Mouse (Mus musculus) urinary bladder, postnatal 25 days (tissue): ENCODE data around the gene Begain.

Source experiments
- DNase-seq: peaks from one replicate; pipeline ENCODE4 v3.0.0; 2022; ENCODE audit warnings: low spot score

The Begain gene

DNA sequence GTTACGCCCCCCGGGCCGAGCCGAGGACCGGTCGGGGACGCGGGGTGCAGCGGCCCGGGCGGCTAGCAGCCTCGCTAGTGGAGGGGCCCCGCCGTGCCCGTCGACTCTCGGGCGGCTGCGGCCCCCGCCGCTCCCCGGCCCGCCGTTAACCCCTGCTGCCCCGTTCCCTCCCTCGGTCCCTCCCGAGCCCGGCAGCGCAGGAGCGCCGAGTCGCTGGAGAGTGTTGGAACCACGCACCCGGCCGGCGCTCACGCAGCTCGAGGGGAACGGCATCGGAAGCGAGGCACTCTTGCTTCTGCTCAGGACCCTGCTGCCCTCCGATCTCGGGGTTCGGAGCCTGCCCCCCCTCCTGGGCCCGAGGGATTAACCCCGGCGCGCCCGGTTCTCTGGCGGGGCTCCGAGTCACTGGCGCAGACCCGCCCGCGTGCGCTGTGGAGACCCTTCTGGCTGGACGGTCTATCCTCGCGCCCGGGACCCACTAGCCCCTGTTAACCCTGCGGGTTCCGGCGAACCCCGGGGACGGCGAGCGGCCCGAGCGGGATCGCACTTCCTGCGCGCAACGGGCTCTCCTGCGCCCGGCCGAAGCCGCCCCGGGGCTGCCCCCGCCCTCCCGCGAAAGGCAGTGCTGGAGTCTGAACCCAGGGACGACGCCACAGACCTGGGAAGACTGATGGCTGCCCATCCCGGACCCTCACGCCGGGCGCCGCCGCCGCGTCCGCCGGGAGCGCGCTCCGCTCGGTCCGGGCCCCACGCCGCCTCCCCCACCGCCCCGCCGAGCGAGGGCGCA lies 14.8 kb downstream of the Begain start:
- DNase-seq: no peak

DNA sequence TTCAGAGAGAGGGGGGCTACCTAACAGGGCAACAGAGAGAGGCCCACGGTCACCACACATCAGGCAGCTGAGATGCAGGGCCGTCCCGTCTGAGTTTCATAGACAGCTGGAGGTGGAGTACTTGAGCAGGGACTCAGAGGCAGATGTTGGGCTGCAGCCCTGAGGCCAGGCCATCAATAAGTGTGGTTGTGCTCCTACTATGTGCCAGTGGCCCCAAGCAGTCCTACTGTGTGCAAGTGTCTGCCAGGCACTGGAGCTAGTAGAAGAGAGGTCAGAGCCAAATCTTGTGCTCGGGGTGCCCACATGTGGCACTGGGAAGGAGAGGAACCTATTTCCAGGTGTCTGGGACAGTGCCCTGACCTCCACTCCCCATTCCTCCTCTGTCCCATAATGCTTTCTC lies 18.1 kb downstream of the Begain start:
- no peak for DNase-seq

DNA sequence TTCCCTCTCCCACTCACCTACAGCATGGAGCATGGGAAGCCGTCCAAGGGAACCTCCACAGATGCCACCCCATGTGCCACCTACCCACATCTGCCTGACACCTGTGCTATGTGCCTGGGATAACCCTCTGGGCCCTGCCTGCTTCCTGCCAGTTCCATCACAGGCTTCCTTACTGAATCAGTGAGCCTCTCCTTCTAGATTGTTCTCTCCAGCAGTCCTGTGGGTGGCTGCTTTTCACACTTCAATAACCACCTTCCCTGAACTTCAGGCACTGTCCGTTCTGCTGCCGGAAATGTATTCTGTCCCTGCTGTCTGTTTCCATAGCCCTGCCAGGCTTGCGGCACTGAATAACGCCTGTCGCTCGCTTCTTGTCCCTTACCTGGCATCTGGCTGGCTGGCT lies 22.4 kb downstream of the Begain start:
- no peak for DNase-seq

DNA sequence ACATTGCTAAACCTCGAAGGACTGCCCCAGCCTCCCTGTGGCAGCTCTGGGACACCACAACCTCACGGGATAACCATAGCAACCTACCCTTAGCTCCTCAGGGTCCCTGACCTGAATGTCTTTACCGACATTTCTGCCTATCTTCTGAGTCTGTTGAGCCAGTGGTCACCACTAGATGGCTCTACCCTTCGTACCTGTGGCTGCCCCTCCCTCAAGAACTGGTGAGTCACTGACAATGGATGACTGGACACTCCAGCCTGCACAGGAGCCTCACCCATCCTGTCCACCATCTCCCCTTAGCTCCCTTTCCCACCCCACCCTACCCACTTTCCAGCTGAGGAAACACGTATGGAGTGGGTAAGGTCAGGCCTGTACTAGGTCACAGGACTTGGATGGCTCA lies 23.5 kb downstream of the Begain start:
- DNase-seq: no peak

DNA sequence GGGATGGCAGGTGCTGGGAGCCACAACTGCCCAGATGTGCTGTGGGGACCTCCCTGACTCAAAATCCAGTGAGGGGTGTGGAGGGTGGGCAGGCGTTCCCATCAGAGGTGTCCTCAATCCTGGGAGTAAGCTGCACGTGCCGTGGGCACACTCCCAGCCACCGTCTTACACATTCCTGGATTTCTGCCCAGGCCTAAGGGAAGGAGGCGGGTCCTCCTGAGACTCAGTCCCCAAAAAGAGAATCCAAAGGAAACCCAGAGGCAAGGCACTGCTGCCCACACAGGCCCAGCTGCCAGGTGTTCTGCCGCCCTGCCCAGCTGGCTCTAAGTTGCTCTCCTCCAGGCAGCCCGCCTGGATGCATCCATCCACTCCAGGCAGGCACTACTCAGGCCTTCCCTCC lies 28.7 kb downstream of the Begain start:
- DNase-seq: no peak

DNA sequence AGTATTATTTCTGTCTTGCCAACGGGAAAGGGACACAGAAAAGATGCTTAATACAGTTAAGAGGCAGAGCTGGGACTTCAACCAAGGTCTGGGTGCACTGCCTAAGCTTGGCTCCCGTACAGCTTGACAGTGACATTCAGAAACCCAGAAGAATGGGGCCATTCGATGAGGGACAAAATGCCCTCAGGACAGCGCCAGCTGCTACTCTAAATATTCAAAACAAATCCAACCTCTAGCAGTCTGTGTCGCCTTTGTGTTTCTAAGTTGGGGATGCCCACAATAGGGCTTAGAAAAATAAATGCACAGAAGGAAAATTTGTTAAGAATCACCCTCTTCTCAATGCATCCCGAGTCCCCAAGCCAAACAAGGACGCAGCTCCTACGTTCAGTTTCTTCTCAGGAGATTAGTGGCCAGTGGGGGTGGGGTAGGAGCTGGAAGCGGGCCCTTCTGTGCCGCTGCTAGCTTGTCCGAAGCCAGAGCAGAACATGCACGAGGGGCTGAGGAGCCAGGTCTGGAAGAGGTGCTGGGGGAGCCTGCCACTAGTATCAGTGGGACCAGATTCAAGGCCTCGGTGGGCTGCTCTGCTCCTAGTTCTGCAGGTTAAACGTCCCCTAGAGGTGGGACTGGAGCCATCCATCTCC lies 29.7 kb downstream of the Begain start:
- no peak for DNase-seq

DNA sequence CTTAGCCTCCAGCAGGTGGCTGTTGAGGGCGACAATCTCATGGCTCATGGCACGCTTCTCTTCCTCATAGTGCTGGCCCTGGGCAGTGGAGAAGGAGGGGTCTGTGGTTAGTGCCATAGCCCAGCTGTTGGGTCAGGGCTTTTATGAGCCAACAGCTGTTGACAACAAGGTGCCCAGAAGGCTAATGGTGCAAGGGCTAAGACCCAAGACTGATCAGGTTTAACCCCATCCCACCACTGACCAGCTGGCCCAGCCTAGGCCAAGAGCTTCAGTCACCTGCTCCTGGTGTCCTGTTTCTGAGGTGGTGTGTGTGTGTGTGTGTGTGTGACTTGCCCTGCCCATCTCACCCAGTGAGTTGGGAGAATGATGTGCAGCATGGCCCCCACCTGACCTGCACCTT lies 31.0 kb downstream of the Begain start:
- DNase-seq: no peak

DNA sequence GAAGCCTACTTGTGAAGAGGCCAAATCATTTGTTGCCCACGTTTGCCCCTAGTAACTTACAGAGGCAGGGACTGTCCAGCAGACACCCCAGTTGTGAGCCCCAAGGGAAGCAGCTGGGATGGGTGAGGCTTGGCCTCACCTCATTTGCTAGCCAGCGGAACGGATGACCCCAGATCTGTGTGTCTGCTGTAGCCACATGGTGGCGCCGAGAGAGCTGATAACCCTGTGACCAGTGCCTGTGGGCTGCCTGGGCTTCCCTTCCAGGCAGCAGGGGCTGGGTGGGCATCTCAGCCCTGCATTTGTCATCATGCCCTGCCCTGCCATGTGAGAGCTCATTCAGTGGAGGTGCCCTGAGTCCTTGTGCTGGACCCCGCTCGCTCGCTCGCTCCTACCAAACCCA lies 44.2 kb downstream of the Begain start:
- DNase-seq: no peak

DNA sequence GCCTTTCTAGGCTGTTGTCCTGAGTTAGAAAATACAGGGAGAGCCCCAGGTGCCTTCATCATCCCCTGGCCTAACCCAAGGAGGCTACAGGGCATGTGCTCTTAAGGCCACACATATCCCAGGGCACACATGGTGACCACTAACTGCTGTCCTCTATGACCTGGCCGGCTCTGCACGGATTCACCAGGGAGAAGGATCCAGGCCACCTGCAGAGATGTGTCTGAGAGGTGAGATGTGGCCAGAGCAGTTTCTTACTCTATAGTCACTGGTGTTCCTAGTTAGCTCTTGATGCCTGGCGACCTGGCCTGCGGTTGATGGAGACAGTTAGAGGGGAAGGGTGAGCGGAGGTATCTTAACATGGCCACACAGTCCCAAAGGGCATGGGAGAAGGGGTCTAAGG lies 45.1 kb downstream of the Begain start:
- DNase-seq: no peak

DNA sequence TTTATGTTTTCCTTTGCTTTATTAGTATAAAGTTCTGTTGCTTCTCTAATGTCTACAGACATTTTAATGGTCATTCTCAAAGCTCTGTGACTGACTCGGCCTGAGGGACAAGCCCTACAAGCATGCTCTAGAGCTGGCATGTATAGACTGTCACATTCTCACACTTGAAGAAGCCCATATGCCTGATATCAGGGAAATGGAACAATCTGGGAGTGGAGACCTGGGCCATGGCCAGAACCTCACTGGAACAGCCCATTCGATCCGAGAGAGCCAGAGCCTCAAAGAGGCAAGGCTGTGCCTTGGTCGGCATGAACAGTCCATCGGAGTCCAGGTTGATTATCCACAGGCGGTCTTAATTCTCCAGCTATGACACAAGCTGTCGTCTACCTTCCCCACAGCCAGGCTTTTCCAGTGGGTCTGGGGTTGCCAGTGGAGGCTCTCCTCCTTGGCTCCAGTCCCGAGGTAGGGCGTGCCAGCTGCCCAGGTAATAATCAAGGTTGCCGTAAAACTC lies 45.8 kb downstream of the Begain start:
- no peak for DNase-seq

DNA sequence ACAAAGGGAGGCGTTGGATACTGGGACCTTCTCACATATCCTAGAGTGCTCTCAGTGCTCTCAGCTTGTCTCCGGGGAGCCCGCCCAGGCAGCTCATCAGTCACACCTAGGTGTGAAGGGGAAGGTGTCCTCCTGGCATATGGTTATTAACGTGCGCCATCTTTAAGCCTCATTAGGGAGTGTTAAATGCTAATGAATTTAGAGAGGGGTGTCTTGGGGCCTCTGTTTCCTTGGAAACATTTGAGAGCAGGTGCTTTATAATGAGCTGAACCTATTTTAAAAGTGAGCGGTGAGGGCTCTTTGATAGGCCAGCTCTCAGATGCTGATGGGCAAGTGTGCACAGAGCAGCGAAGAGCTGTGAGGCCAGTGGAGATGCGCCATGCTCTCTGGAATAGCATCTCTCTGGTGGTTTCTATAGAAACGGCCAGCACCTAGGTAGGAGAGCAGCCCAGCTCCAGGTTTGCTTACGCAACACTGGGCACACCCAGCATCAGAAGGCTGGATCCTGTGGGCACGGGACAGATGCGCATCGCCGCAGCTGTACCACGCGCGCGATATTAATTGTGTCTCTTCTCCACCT lies 57.9 kb downstream of the Begain start:
- no peak for DNase-seq

DNA sequence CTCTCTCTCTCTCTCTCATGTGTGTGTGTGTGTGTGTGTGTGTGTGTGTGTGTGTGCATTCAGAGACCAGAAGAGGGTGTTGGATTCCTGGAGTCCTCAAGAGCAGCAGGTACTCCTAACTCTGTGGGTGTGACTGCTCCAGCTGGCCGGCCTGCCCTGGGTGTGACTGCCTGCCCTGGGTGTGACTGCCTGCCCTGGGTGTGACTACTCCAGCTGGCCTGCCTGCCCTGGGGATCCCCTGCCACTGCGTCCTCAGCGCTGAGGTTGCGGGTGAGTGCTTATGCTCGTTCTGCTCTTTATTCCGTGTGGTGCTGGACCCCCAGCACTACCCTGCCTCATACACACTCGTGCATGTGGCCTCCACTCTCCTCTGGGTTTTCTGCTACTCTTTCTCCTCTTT lies 65.0 kb downstream of the Begain start:
- no peak for DNase-seq

DNA sequence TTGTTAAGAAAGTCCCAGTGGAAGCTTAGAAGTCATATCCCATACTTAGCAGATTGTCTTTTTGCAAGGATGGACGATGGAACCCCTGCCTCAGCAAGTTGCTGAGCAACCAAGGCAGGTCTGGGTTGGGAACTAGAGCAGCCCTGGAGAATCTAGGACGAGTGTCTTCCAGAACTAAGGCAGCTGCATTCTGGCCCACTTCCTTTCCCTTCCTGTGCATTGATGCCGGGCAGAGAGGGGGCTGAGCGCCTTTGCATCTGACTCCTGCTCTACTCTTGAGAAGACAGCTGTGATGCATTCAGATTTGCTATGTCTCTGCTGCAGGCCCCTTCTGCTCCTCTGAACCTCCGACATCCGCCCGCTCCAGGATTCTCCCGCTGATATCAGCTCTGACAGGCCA lies 70.8 kb downstream of the Begain start:
- no peak for DNase-seq

DNA sequence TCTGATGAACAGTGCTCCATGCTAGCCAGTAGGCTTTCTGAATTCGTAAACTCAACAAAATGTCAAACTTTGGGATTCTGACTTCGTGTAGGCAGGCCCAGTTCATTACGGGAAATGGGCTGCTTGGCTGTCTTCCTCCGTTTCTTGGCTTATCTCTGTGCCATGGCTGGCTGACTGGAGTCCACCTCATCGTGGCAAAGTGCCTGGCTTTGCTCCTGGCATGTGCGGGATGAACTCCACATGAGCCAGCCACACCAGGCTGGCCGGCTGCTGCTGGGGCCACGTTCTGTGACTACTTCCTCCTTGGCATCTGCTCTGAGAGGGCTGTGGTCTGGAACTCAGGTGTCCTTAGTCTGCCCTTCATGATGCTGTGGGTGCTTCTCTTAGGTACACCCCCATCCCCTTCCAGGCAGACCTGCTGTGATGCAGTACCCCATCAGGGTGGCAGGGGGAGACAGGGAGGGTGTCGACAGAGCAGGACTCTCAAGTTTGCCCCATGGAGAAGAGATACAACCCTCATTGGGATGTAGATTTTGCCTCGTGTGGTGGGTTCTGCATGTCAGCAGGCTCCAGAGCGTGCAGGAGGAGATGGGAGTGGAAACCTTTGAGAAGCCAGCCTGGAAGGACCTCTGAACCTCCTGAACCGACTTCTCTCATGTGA lies 71.9 kb downstream of the Begain start:
- DNase-seq: no peak

DNA sequence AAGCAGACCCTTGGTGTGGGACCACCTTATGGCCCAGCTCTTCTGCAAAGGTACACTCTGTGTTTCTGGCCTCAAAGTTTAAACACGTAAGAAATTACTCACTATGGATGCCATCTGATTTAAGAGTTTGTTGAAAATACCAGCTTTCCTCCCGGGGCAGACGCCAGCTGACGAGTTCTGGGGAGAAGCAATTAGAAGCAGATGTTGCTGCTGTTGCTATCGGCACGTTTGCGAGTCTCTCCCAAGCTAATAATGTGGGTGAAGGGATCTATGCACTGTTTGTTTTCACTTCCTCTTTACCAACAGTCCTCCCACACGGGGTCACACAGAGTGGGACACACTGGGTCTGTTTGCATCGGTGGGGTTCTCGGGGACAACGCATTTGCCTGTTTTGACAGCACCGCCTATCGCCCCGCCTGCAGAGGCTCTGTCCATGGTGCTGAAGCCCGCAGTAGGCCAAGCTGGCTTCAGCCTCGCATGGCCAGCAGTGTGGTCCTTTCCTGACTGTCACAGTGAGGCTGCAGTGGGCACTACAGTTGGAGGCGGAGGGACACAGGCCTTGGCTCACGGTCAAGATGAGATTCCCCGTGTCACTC lies 73.5 kb downstream of the Begain start:
- DNase-seq: peak; percentile 82

DNA sequence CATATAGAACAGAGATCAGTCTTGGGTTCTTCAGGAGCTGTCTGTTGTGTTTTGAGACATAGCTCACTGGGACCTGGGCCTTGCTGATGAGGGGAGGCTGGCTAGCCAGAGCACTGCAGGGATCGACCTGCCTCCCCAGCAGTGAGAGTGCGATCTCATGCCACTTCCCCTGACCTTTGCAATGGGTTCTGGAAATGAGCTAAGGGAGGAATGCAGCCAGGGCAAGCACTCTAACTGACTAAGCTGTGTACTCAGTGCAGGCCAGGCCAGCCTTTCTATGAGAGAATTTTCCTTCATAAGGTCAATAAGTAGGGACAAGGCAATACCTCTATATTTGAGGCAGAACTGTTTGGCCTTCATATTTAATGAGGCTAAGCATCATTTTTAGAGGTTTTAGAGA lies 75.0 kb downstream of the Begain start:
- no peak for DNase-seq

DNA sequence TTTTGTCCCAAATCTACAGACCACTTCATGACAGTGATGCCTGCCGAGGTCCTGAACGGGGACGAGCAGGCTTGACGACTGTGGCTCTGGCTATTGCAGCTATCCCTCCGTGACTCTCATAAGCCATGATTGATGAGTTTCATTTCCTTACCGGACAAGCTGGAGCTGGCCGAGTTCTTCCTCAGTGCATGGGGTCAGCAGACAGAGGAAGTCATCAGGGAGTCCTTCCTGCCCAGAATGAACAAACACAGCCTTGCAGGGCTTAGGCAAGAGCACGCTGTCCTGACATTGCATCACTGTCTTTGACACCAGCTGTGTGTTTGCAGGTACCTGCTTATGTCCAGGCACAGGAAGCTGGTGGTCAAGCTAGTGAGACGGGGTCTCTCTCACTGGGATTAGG lies 77.6 kb downstream of the Begain start:
- no peak for DNase-seq

DNA sequence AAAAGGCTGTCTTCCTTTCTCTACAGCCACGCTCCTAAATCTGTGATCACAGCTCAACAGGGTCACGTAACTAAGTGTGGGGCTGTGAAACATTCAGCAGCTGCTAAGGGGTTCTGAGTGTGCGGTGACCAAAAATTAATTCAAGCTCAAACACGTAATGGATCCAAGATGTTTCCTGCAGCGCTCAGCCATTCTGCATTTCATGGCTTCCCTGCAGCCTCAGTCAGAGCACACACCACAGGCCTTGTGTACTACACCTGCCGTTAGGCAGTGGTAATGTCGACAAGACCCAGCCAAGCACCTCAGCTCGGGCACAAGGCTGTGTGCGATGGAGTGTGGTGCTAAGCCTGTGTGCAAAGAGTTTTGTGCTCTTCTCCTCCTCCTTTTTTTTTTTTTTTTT lies 80.6 kb downstream of the Begain start:
- no peak for DNase-seq

DNA sequence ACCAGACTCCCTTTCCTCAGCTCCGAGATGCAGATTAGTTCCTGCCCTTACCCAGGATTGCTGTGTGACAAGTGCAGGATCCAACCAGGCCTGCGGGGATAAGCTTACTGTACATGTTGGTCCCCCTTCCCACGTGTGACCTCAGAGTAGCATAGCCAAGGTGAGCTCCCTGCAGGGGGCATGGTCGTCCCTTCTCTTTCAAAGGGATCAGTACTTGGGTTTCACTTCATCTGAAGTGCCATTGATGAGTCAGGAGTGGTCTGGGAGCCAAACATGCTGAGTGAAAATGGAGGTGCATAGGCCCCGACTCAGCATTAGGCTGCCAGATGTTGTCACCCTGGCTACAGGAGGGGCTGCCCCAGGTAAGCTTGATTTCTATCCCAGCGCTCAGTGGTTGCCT lies 83.0 kb downstream of the Begain start:
- DNase-seq: no peak

DNA sequence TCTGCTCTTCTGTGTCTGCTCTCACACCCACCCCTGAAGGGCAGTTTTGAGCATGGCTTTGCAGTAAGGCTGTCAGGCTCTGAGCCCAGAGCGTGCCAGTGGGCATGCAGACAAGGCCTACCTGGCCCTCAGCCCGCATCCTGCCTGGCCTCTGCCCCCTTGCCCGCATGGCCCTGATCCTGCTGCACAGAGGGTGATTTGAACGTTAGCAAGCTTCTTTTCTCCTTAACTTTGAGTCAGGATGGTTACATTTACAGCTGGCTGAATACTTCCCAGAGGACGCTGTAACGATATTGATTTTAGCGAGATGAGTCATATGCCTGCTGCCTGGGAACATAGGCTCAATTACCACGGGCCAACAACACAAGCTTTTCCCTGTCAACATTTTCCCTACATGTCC lies 83.5 kb downstream of the Begain start:
- DNase-seq: no peak

DNA sequence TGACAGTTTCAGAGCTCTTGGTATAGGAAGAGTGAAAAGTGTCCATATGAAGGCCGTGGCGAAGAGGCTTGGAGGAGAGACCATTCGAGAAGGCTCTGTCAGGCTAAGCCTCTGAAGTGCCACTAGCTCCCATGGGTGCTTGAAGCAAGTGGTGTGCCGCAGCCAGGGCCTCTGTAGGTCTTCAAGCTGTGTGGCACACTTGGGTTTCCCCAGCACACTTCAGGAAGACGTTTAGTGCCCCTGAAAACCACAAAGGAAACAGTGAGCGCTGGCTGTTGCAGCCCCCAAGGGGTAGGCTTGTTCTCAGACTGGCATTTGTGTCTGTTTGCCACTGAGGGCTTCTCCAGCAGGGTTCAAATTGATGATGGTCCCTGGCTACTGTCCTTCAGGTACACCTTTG lies 84.5 kb downstream of the Begain start:
- no peak for DNase-seq

DNA sequence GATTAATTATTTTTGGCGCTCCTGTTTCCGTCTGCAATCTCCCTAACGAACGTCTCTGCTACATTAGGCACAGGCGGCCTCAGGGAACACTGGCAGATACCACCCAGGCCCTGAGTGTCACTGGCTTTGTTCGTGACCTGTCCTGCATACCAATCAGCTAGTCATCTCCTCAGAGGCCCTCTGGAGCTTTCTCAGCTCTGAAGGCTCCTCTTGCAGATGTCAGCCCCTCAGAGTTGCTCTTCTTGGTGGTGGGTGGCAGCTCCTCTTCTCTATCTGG lies 85.4 kb downstream of the Begain start:
- DNase-seq: no peak
